Mouse (Mus musculus): ENCODE measurements around the gene Olfr147.
"Not testable (repeated sequence)": the region's sequence is repeated elsewhere in the genome, so short reads cannot be mapped to it uniquely, and the experiment has no call there.

Olfr147 gene

DNA sequence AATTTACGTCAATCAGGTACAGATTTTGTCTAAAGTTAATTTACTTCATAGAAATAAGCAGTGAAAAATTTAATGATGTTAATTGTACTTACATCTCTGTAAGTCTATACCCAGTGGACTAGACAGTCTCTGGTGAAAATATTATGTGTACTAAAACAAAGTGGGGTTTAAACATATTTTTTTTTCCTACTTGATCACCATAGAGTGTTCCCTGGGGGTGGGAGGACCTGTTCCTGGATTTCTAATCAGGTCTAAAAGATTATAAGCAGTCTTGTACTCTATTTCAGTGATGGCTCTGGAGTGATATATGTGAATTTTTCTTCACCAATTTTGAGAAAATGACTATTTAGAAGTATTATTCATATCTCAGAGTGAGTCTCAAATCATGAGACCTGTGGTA is at the start of gene Olfr147:
Gene Olfr147 (plus strand): TSS at position 301 of the 400 bp plus-strand sequence.
- DNase-seq = no peak

DNA sequence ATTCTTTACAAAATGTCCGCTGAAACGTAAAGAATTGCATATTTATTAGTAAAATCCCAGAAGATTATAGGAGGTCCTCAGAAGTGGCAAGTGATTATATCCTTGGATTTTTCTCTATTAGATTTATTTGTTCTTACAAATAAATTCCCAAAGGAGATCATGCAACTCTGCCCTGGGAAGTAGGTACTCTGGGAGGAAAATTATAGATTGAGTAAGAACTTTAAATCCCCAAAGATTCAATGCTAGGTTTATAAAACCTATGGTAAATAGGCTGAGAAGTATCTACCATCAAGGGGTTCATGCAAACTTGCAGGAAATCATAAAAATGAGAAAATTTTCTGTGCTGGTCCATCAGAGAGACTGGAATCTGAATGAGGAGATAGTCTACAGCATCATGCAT is 34.9 kb upstream of the Olfr147 start, which contains the start of gene Olfr250:
Gene Olfr250 (plus strand): TSS at position 301 of the 400 bp plus-strand sequence.
- DNase-seq = no peak

DNA sequence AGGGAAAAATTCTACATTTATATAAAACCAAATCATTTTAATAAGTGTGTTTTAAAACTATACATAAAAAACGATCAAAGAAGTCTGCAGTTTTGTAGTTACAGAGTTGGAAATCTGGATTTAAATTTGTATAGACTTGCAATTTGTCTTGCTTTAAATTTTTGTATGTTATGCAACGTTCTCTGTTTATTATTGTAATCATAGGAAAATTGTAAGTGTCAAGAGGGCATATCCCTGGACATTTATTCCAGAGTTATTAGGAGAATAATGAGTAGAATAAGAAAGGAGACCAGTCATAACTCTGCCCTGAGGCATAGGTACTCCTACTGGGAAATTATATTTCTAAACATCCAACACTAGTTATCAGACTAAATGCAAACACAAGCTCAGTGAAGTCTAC is 24.7 kb upstream of the Olfr147 start, which contains the start of gene Olfr251:
Gene Olfr251 (plus strand): TSS at position 301 of the 400 bp plus-strand sequence.
- DNase-seq = no peak

DNA sequence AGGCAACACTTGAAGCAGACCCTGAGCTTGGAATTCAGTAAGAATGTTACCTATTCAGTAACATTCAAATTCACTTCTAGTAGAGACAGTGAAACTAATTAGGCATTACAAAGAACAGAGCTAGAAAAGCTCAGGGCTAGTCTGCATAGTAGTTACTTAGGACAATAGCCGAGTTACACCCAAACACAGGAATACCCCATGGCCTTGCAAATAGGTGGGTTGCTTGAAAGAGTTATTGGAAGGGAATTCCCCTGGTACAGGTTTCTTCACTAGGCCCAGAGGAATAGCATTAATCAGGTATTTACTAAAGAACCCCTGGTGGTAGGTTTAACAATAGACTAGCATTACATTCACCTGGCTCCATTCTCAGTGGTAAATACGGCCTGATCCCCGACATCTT is 6.0 kb downstream of the Olfr147 start:
- not testable (repeated sequence) for DNase-seq

DNA sequence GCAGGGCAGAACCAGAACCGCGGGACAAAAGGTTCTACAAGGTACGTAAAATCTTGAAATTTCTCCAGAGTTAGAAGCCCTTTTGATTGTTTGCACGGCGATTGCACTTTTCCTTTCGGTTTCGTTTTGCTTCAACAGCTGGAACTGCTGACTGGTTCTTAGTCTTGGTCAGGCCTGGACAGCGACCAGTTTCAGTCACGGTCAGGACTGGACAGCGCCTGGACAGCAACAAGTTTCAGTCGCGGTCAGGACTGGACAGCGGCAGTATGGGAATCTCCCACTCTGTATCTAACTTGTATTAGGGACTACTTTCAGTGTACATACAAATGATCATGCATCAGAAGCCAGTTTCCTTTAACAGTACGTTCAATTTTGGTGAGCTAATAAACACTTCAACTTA is 12.0 kb downstream of the Olfr147 start:
- DNase-seq = not testable (repeated sequence)

DNA sequence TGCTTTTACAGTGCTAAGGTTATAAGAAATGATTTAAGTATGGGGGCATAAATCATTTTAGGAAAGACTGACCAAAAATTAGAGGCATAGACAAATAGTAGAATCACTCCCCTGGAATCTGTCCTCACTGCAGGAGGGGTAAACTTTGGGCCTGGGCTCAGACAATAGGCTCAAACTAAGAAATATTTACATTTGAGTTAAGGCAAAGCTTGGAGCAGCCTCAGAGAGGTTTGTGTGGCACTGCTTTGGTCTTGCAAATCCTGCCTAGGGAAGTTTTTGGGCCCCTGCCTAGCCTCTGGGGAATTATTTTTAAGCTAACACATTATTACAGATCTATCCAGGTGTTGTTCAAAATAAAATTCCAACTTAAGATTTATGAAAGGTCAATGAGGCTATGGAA is 22.3 kb downstream of the Olfr147 start:
- DNase-seq = no peak

DNA sequence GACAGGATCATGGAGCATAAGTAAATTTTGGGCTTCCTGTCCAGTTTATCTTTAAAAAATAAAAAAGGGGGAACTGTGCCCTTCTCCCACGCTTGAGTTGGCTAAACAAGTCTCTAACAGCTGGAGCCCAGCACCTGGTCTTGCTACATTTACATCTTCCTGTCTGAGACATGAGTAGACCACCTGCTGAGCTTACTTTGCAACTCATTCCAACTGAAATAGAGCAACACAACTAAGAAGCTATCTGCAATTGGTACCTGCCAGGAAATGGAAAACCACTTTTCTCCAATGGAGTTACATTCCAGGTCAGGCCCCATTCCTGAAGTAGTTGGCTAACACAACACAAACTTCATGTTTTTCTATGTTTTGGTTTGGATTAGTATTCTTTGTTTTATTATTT is 25.5 kb downstream of the Olfr147 start:
- no peak for DNase-seq

DNA sequence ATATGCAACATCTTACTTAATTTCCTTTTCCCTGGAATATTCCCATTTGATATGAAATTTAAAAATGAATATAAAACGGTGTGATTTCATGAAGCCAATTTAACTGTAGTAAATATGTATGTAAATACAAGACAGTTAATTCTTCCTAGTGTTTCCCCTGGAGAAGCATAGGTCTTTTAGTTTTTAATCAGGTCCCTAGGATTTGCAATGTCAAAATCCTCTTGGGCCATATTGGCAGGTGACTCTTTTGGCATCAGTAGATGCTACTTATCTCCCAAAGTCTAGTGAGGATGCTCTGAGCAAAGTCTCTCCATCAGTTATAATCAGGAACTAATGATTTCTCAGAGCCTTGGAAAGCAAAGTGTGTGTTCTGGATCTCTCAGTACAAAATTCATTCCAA is 27.7 kb downstream of the Olfr147 start, which contains the start of gene Olfr901:
Gene Olfr901 (plus strand): TSS at position 301 of the 400 bp plus-strand sequence.
- no peak for DNase-seq

DNA sequence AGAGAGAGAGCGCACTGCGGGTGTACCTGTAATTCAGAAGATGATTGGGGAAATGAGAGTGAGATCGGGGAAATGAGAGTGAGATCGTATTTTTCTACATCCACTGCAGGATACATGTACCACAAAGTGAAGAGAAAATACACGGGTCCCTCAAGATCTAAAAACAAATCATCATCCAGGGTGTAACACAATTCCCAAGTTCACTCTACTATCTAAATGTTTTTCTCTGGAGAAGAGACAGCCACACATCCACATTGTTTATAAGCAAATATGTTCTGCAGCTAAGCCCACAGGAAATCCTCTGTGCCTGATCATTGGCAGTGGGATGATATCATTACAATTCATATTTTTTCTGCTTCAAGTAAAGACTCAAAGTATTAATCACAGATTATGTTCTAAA is 45.9 kb downstream of the Olfr147 start, which contains the start of gene Olfr902:
Gene Olfr902 (plus strand): TSS at position 301 of the 400 bp plus-strand sequence.
- DNase-seq = no peak

All from cerebellum, adult 11 months (tissue).